Mouse (Mus musculus) cerebellum, adult 2 months (tissue): Measurements from ENCODE around the gene Rxfp4. TPM values are rescaled to one million over a fixed set of nuclear protein-coding genes. Genes with fewer than 3 reads are reported as not detected.

ENCODE experiments used
- DNase-seq, 2 experiments: peaks; one replicate each; pipeline ENCODE4 v3.0.0; 2021
- H3K27ac ChIP-seq: fragments of 200-500 bp; 2 replicates; pipeline ENCODE4 v1.5.1; 2012; ENCODE audit warnings: low read length, control low read depth, inconsistent platforms; ENCODE audit not compliant: insufficient read depth
- H3K27me3 ChIP-seq: fragments of 200-500 bp; 2 replicates; pipeline ENCODE4 v1.6.1; 2012; ENCODE audit warnings: inconsistent platforms, mild to moderate bottlenecking, low read length, moderate library complexity; ENCODE audit not compliant: control insufficient read depth, insufficient read depth
- H3K4me1 ChIP-seq: fragments of 200-500 bp; 2 replicates; pipeline ENCODE4 v1.6.1; 2011; ENCODE audit warnings: low read length; ENCODE audit not compliant: control insufficient read depth, insufficient read depth
- H3K4me3 ChIP-seq: fragments of 200-500 bp; replicated peaks from 2 replicates; pipeline ENCODE3; 2011; ENCODE audit warnings: mild to moderate bottlenecking, low read depth, low read length, control low read depth; ENCODE audit not compliant: insufficient read depth
- CTCF ChIP-seq: fragments of 200-500 bp; IDR thresholded peaks from 2 replicates; pipeline ENCODE4 v1.5.1; 2011; ENCODE audit warnings: low read depth, mild to moderate bottlenecking, control low read depth, low read length, moderate library complexity, borderline replicate concordance; ENCODE audit not compliant: insufficient read depth
- POLR2A ChIP-seq: fragments of 200-500 bp; IDR thresholded peaks from 2 replicates; pipeline ENCODE4 v1.6.1; 2011; ENCODE audit warnings: low read length, control low read depth, borderline replicate concordance; ENCODE audit not compliant: insufficient read depth
- WGBS: fragments of 180-500 bp; shearing (Covaris S2); methylation state at CpG from one replicate; pipeline ENCODE4 v1.1.7; 2018; 5-methylcytosine and 5-hydroxymethylcytosine counted together
- polyA plus RNA-seq: library from polyadenylated mRNA; depleted of rRNA; stranded (reverse); fragments of >200 nt; gene quantifications from 2 replicates; pipeline ENCODE4 v1.2.3, GENCODE M21; 2012

Gene Rxfp4
- polyA plus RNA-seq, 1 experiment: not detected

- H3K4me1 ChIP-seq: no peaks in the 10 kb centered on the region
- H3K27me3 ChIP-seq: no peaks in the 10 kb centered on the region
- no peak overlapping the region for H3K4me3 ChIP-seq
- 90% methylated on average over 12 of the region's 12 CpGs for WGBS
- H3K27ac ChIP-seq: no peak overlapping the region
- DNase-seq: no peak
- TF ChIP-seq CTCF (no peak), POLR2A (no peak)
These were observed 7.0 kb downstream of the Rxfp4 start for GRCm38 (mm10) chr3:88645937-88646336.

GRCm38 (mm10) chr3:88643078-88643477 is 9.9 kb downstream of the Rxfp4 start:
- H3K27me3 ChIP-seq: no peaks in the 10 kb centered on the region
- H3K27ac ChIP-seq: no peak overlapping the region
- 58% methylated on average over 5 of the region's 5 CpGs for WGBS
- TF ChIP-seq CTCF: no peak
- H3K4me1 ChIP-seq: no peaks in the 10 kb centered on the region
- no peak for DNase-seq
- H3K4me3 ChIP-seq: no peak overlapping the region

DNA sequence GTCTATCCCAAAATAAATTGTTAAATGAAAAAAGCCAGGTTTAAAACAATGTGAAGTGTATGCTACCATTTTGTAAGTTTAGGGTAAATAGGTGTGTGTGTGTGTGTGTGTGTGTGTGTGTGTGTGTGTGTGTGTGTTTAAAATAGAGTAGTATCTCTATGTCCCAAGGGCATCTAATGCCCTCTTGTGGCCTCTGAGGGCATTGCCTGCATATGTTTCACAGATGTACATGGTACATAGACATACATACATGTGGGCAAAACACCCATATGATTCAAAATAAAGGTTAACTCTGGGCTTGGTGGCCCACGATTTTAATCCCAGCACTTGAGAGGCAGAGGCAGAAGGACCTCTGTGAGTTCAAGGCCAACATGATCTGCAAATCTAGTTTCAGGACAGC is 12.3 kb downstream of the Rxfp4 start:
- TF ChIP-seq CTCF (peak; percentile 57), POLR2A (no peak)
- 79% methylated on average over 1 of the region's 1 CpGs for WGBS
- DNase-seq: peak; percentile 65 to 76

DNA sequence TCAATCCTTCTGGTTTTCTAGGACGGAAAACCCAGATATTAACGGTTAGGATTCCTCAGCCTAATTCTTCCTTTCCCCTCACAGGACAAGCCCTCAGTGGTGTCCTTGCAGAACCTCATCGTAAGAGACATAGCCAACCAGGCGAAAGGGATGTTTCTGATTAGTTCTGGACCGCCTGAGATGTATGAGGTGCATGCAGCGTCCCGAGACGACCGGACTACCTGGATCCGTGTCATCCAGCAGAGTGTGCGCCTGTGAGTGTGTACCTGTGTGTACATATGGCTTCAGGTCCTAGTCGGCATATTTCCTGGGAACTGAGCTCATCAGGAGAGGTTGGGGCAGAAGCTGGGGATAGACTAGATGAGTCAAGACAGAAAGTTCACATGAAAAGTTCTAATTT is 13.7 kb downstream of the Rxfp4 start:
- no peaks in the 10 kb centered on the region for H3K27me3 ChIP-seq
- no peaks in the 10 kb centered on the region for H3K4me1 ChIP-seq
- H3K4me3 ChIP-seq: no peak overlapping the region
- DNase-seq: no peak
- TF ChIP-seq CTCF: no peak
- no peak for TF ChIP-seq POLR2A
- WGBS: 92% methylated on average over 12 of the region's 12 CpGs
- no peak overlapping the region for H3K27ac ChIP-seq

More for the DNA sequence above, 12.3 kb downstream of the Rxfp4 start:
- Histone ChIP-seq H3K27me3 (no peaks in the 10 kb centered on the region), H3K4me1 (no peaks in the 10 kb centered on the region), H3K4me3 (no peak overlapping the region), H3K27ac (no peak overlapping the region)

DNA sequence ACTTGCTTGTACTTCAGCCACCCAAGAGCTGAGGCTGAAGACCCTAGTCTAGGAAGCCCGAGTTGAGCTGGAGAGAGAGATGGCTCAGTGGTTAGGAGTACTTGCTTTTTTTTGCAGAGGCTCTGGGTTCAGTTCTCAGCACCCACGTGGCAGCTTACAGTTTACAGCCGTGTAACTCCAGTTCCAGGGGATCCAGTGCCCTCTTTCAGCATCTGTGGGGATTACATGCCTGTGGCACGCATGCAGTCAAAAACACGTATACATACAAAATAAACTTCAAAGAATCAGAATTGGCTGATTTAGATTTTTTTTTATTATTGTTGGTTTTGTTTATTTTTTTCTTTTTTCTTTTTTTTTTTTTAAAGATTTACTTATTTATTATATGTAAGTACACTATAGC is 15.8 kb downstream of the Rxfp4 start:
- no peaks in the 10 kb centered on the region for H3K27me3 ChIP-seq
- no peak for DNase-seq
- no peak for TF ChIP-seq POLR2A
- no peak for TF ChIP-seq CTCF
- 96% methylated on average over 5 of the region's 5 CpGs for WGBS
- H3K27ac ChIP-seq: no peak overlapping the region
- H3K4me1 ChIP-seq: no peaks in the 10 kb centered on the region
- no peak overlapping the region for H3K4me3 ChIP-seq

DNA sequence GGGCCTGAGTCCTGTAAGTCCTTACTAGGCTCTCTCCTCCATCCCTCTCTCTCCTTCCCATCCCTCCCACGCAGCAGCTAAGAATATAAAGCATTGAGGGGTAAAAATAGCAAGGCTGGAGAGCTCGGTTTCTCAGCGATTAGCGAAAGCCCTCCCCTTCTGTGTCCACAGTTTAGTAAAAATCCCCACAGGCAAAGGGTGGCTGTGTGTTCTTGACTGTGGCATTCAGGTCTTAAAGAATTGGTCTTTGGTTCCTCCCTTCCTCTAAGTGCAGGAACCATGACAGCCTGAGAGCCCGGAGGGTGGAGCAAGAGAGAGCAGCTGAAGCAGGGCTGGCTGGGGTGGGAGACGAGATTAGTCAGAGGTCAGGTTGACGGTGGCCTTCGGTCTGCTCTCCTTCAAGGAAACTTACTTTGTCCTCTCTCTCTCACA is 16.4 kb downstream of the Rxfp4 start:
- Histone ChIP-seq H3K27ac (no peak overlapping the region), H3K27me3 (no peaks in the 10 kb centered on the region), H3K4me1 (peaks cover 4% of the 10 kb centered on the region; the same call in 1 of the 2 replicates), H3K4me3 (no peak overlapping the region)
- WGBS: 91% methylated on average over 8 of the region's 8 CpGs
- TF ChIP-seq CTCF (no peak), POLR2A (no peak)
- DNase-seq: no peak

DNA sequence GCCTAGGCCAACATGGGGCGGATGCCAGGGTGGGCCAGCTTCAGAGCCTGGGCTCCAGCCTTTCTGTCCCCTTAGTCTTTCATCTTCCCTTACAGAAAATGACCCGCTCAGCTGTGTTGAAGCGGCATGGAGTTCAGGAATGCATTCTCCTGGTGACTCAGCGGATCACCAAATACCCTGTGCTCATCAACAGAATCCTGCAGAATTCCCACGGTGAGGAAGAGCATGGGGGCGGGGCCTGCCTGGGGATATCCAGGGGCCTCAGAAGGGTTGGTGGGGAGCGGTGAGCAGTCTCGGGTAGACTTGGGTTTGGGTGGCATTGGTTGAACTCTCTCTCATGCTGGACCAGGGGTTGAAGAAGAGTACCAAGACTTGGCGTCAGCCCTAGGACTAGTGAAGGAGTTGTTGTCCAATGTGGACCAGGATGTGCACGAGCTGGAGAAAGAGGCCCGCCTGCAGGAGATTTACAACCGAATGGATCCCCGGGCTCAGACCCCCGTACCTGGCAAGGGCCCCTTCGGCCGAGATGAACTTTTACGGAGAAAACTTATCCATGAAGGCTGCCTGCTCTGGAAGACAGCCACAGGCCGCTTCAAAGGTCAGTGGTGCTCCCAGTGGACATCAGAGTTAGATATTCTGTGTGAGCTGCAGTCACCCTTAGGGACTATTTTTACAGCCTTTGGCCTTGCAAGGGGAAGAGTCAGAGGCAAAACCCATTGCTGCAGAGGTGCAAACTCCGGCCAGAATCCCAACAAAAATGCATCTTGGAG is 17.3 kb downstream of the Rxfp4 start:
- no peak for DNase-seq
- H3K27ac ChIP-seq: no peak overlapping the region
- H3K27me3 ChIP-seq: no peaks in the 10 kb centered on the region
- whole genome bisulfite sequencing: 90% methylated on average over 19 of the region's 19 CpGs
- H3K4me1 ChIP-seq: peaks cover 8% of the 10 kb centered on the region; the same call in 1 of the 2 replicates
- H3K4me3 ChIP-seq: no peak overlapping the region
- TF ChIP-seq CTCF (no peak), POLR2A (no peak)

GRCm38 (mm10) chr3:88633056-88633455 is 19.9 kb downstream of the Rxfp4 start:
- no peaks in the 10 kb centered on the region for H3K27me3 ChIP-seq
- no peak for TF ChIP-seq CTCF
- TF ChIP-seq POLR2A: no peak
- WGBS: 92% methylated on average over 10 of the region's 10 CpGs
- DNase-seq: no peak
- H3K4me3 ChIP-seq: no peak overlapping the region
- H3K4me1 ChIP-seq: peaks cover 31% of the 10 kb centered on the region
- H3K27ac ChIP-seq: no peak overlapping the region
